Mouse (Mus musculus) megakaryocyte, embryonic 14.5 days (primary cell): ENCODE results near the gene B4galt5.

Source experiments
- FLI1 ChIP-seq: IDR thresholded peaks from 2 replicates; pipeline ENCODE4 v1.6.1; 2012; ENCODE audit warnings: low read length, inconsistent platforms, mixed read lengths
- GATA1 ChIP-seq: IDR thresholded peaks from 3 replicates; pipeline ENCODE4 v1.6.1; 2012; ENCODE audit warnings: mixed read lengths, low read length, inconsistent platforms, borderline replicate concordance

- TF ChIP-seq GATA1 (no peak), FLI1 (no peak)
Measured at GRCm38 (mm10) chr2:167316724-167317187, 32.2 kb downstream of the B4galt5 start.
